Mouse (Mus musculus) G1E (cell line): ENCODE results near the gene Astn2.

Source experiments
- CTCF ChIP-seq: IDR thresholded peaks from 2 replicates; pipeline ENCODE4 v1.5.1; 2012; ENCODE audit warnings: low read depth, low read length, inconsistent platforms, mixed read lengths
- GATA1 ChIP-seq: IDR thresholded peaks from 2 replicates; pipeline ENCODE4 v1.6.1; 2012; ENCODE audit warnings: borderline replicate concordance, low read length, inconsistent platforms, mixed read lengths
- GATA2 ChIP-seq: IDR thresholded peaks from 2 replicates; pipeline ENCODE4 v1.6.1; 2012; ENCODE audit warnings: low read depth, low read length, inconsistent platforms, borderline replicate concordance
- POLR2AphosphoS5 ChIP-seq: IDR thresholded peaks from 2 replicates; pipeline ENCODE4 v1.6.1; 2012; ENCODE audit warnings: low read depth, low read length, inconsistent platforms; ENCODE audit not compliant: insufficient replicate concordance
- TAL1 ChIP-seq: conservative IDR thresholded peaks from 2 replicates; pipeline ENCODE4 v1.6.1; 2012; ENCODE audit warnings: low read depth, low read length, inconsistent platforms, mixed read lengths

DNA sequence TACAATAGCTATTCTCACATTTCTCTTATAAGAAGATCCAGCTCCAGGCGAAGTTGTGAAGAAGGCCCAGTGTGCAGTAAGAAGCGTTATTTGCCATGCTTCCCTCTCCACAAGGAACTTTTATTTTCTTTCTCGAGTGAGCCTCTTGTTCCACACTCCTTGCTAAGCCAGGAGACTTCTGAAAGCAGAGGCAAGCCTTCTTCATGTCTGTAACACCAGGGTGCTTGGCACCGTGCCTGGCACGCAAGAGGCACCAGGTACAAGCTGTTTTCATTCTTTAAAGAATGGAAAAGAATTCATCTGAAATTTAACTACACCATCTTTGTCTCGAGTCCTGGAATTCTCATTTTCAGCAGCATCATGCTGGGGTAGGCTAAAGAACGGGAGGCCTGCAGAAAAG, 496.8 kb downstream of the Astn2 start:
- TF ChIP-seq CTCF (no peak), TAL1 (no peak), GATA1 (no peak), POLR2AphosphoS5 (no peak), GATA2 (no peak)
